Mouse (Mus musculus) MEL (cell line): ENCODE measurements around the gene Them5. TPM values are rescaled to one million over a fixed set of nuclear protein-coding genes. Genes with fewer than 3 reads are reported as not detected.

ENCODE experiments used
- DNase-seq: peaks from one replicate; pipeline ENCODE4 v3.0.0; 2011; ENCODE audit warnings: low read depth, low spot score
- H3K27ac ChIP-seq: 2 replicates; pipeline ENCODE4 v1.5.1; 2012; ENCODE audit warnings: low read depth, mild to moderate bottlenecking, control low read depth, low read length, moderate library complexity; ENCODE audit not compliant: control insufficient read depth
- H3K27me3 ChIP-seq, 2 experiments: fragments of 150-350 bp in 1 of 2; sonication (generic) in 1 of 2; 2 replicates each; pipeline ENCODE4 v1.6.1; 2012; ENCODE audit warnings: low read length in 2 of 2, mild to moderate bottlenecking in 2 of 2, improper control_type of control experiment in 1 of 2, moderate library complexity in 1 of 2; ENCODE audit not compliant: insufficient read depth in 2 of 2, control insufficient read depth in 1 of 2
- H3K36me3 ChIP-seq, 2 experiments: 2 replicates each; pipeline ENCODE4 v1.6.1; 2012 to 2014; ENCODE audit warnings: low read length in 2 of 2, improper control_type of control experiment in 1 of 2, inconsistent platforms in 1 of 2, mild to moderate bottlenecking in 1 of 2; ENCODE audit not compliant: insufficient read depth in 2 of 2, control insufficient read depth in 1 of 2
- H3K4me1 ChIP-seq, 2 experiments: fragments of 150-350 bp in 1 of 2; sonication (generic) in 1 of 2; 2 replicates each; pipeline ENCODE4 v1.6.1; 2012; ENCODE audit warnings: low read length in 2 of 2, improper control_type of control experiment in 1 of 2, mild to moderate bottlenecking in 1 of 2; ENCODE audit not compliant: insufficient read depth in 2 of 2, control insufficient read depth in 1 of 2
- H3K4me3 ChIP-seq, 2 experiments: fragments of 150-350 bp in 1 of 2; sonication (generic) in 1 of 2; 2 replicates each; pipeline ENCODE4 v1.5.1; 2012; ENCODE audit warnings: low read depth in 2 of 2, low read length in 2 of 2, mild to moderate bottlenecking in 2 of 2, moderate library complexity in 2 of 2, control low read depth in 1 of 2, improper control_type of control experiment in 1 of 2; ENCODE audit not compliant: control insufficient read depth in 1 of 2, insufficient read depth in 1 of 2
- H3K79me2 ChIP-seq: 2 replicates; pipeline ENCODE4 v1.6.1; 2012; ENCODE audit warnings: mild to moderate bottlenecking, low read length, moderate library complexity; ENCODE audit not compliant: control insufficient read depth, poor library complexity, insufficient read depth
- H3K9ac ChIP-seq: 2 replicates; pipeline ENCODE4 v1.6.1; 2012; ENCODE audit warnings: low read depth, mild to moderate bottlenecking, control low read depth, low read length, moderate library complexity; ENCODE audit not compliant: control insufficient read depth, poor library complexity, severe bottlenecking
- H3K9me3 ChIP-seq: fragments of 150-350 bp; sonication (generic); replicated peaks from 2 replicates; pipeline ENCODE4 v1.6.1; 2012; ENCODE audit warnings: mild to moderate bottlenecking, low read length, improper control_type of control experiment, moderate library complexity; ENCODE audit not compliant: insufficient read depth
- CHD2 ChIP-seq: IDR thresholded peaks from 2 replicates; pipeline ENCODE4 v1.6.1; 2011; ENCODE audit warnings: low read length, improper control_type of control experiment
- CTCF ChIP-seq, 3 experiments: IDR thresholded peaks in 2 of 3; conservative IDR thresholded peaks in 1 of 3; 2 replicates each; pipeline ENCODE4 v1.5.1; 2011 to 2012; ENCODE audit warnings: low read length in 3 of 3, low read depth in 2 of 3, mild to moderate bottlenecking in 2 of 3, improper control_type of control experiment in 1 of 3, inconsistent platforms in 1 of 3, mixed read lengths in 1 of 3, moderate library complexity in 1 of 3; ENCODE audit not compliant: control insufficient read depth in 1 of 3, insufficient read depth in 1 of 3, poor library complexity in 1 of 3, severe bottlenecking in 1 of 3
- E2F4 ChIP-seq: IDR thresholded peaks from 2 replicates; pipeline ENCODE4 v1.6.1; 2011; ENCODE audit warnings: low read depth, low read length, improper control_type of control experiment, borderline replicate concordance
- ELF1 ChIP-seq: IDR thresholded peaks from 2 replicates; pipeline ENCODE4 v1.6.1; 2014; ENCODE audit warnings: low read depth, mild to moderate bottlenecking, inconsistent platforms, low read length, improper control_type of control experiment, moderate library complexity
- ETS1 ChIP-seq: IDR thresholded peaks from 2 replicates; pipeline ENCODE4 v1.6.1; 2012; ENCODE audit warnings: low read depth, mild to moderate bottlenecking, inconsistent platforms, low read length, improper control_type of control experiment, moderate library complexity
- GATA1 ChIP-seq: IDR thresholded peaks from 2 replicates; pipeline ENCODE4 v1.6.1; 2011; ENCODE audit warnings: low read depth, low read length, improper control_type of control experiment
- HCFC1 ChIP-seq: IDR thresholded peaks from 2 replicates; pipeline ENCODE4 v1.6.1; 2012; ENCODE audit warnings: low read depth, mild to moderate bottlenecking, inconsistent platforms, low read length, improper control_type of control experiment, moderate library complexity
- KAT2A ChIP-seq: conservative IDR thresholded peaks from 2 replicates; pipeline ENCODE4 v1.6.1; 2012; ENCODE audit warnings: low read depth, low read length, improper control_type of control experiment, inconsistent platforms
- MAFK ChIP-seq: IDR thresholded peaks from 2 replicates; pipeline ENCODE4 v1.6.1; 2011; ENCODE audit warnings: low read depth, mild to moderate bottlenecking, low read length, improper control_type of control experiment, borderline replicate concordance
- MAX ChIP-seq: IDR thresholded peaks from 2 replicates; pipeline ENCODE4 v1.6.1; 2011; ENCODE audit warnings: low read length, improper control_type of control experiment
- MAZ ChIP-seq: IDR thresholded peaks from 2 replicates; pipeline ENCODE4 v1.6.1; 2012; ENCODE audit warnings: low read depth, mild to moderate bottlenecking, inconsistent platforms, low read length, improper control_type of control experiment
- MEF2A ChIP-seq: IDR thresholded peaks from 2 replicates; pipeline ENCODE4 v1.6.1; 2014; ENCODE audit warnings: low read depth, mild to moderate bottlenecking, inconsistent platforms, low read length, improper control_type of control experiment; ENCODE audit not compliant: poor library complexity, insufficient replicate concordance, severe bottlenecking; ENCODE audit errors: extremely low read depth
- MXI1 ChIP-seq: IDR thresholded peaks from 2 replicates; pipeline ENCODE4 v1.6.1; 2011; ENCODE audit warnings: mild to moderate bottlenecking, low read depth, low read length, improper control_type of control experiment
- MYB ChIP-seq: IDR thresholded peaks from 2 replicates; pipeline ENCODE4 v1.6.1; 2011; ENCODE audit warnings: mild to moderate bottlenecking, low read depth, low read length, improper control_type of control experiment
- MYC ChIP-seq: IDR thresholded peaks from 2 replicates; pipeline ENCODE4 v1.6.1; 2011; ENCODE audit warnings: low read depth, mild to moderate bottlenecking, low read length, improper control_type of control experiment, moderate library complexity
- NRF1 ChIP-seq: IDR thresholded peaks from 2 replicates; pipeline ENCODE4 v1.6.1; 2014; ENCODE audit warnings: low read depth, mild to moderate bottlenecking, inconsistent platforms, low read length, improper control_type of control experiment, moderate library complexity; ENCODE audit not compliant: poor library complexity, insufficient read depth, severe bottlenecking
- POLR2AphosphoS2 ChIP-seq: IDR thresholded peaks from 2 replicates; pipeline ENCODE4 v1.6.1; 2011; ENCODE audit warnings: low read length, improper control_type of control experiment
- RCOR1 ChIP-seq: IDR thresholded peaks from 2 replicates; pipeline ENCODE4 v1.6.1; 2012; ENCODE audit warnings: low read depth, mild to moderate bottlenecking, inconsistent platforms, low read length, improper control_type of control experiment
- SIN3A ChIP-seq: IDR thresholded peaks from 2 replicates; pipeline ENCODE4 v1.6.1; 2012; ENCODE audit warnings: low read length, improper control_type of control experiment, inconsistent platforms
- SMC3 ChIP-seq: IDR thresholded peaks from 2 replicates; pipeline ENCODE4 v1.6.1; 2011; ENCODE audit warnings: low read depth, low read length, improper control_type of control experiment
- TAL1 ChIP-seq: IDR thresholded peaks from 2 replicates; pipeline ENCODE4 v1.6.1; 2012; ENCODE audit warnings: mild to moderate bottlenecking, inconsistent platforms, low read length, moderate library complexity, mixed read lengths
- TBP ChIP-seq: IDR thresholded peaks from 2 replicates; pipeline ENCODE4 v1.8.0; 2011; ENCODE audit warnings: low read depth, low read length, improper control_type of control experiment
- UBTF ChIP-seq: IDR thresholded peaks from 2 replicates; pipeline ENCODE4 v1.6.1; 2012; ENCODE audit warnings: low read depth, mild to moderate bottlenecking, inconsistent platforms, low read length, improper control_type of control experiment, moderate library complexity, borderline replicate concordance; ENCODE audit not compliant: insufficient read depth
- ZC3H11A ChIP-seq: IDR thresholded peaks from 2 replicates; pipeline ENCODE4 v1.6.1; 2012; ENCODE audit warnings: low read depth, mild to moderate bottlenecking, inconsistent platforms, low read length, improper control_type of control experiment
- ZKSCAN1 ChIP-seq: IDR thresholded peaks from 2 replicates; pipeline ENCODE4 v1.6.1; 2012; ENCODE audit warnings: low read depth, mild to moderate bottlenecking, inconsistent platforms, low read length, improper control_type of control experiment, moderate library complexity
- ZMIZ1 ChIP-seq: IDR thresholded peaks from 2 replicates; pipeline ENCODE4 v1.6.1; 2012; ENCODE audit warnings: low read depth, mild to moderate bottlenecking, inconsistent platforms, low read length, improper control_type of control experiment, moderate library complexity
- polyA plus RNA-seq, 2 experiments: library from polyadenylated mRNA; stranded (reverse) in 1 of 2; unstranded in 1 of 2; fragments of >175 nt in 1 of 2; fragments of >200 nt in 1 of 2; gene quantifications; 2 replicates each; pipeline versions ENCODE4 v1.2.1 to v1.2.4; 2012; ENCODE audit warnings: low replicate concordance in 2 of 2, low read depth in 1 of 2; ENCODE audit not compliant: insufficient read length in 2 of 2, insufficient read depth in 1 of 2, missing spikeins in 1 of 2
- total RNA-seq: library from RNA; depleted of rRNA; stranded (reverse); fragments of 300-350 nt; gene quantifications from 2 replicates; pipeline ENCODE4 v1.2.3, GENCODE M21; 2012

The Them5 gene
- total and polyA plus RNA-seq, 3 experiments, result not detected

DNA sequence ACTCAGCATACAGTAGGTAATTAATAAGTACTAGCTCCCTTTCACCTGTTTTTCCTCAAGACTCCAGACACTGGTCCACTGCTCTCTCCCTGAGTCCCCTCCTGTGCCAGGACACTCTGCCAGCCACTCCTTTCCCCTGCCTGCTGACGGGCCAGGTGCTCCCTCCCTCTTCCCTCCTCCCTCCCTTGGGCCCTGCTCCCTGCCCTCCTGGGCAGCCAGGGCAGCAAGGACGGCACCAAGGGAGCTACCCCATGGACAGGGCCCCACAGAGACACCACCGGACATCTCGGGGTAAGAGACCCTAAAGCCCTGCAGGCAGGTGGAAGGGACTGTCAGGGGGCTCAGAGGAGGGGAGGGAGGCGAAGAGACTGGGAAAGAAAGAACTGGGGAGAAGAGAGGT lies 30.7 kb downstream of the Them5 start, which contains the start of gene Rorc:
Gene Rorc (plus strand): TSS at position 154 of the 400 bp plus-strand sequence.
- Histone ChIP-seq H3K27ac (no peak within 1 kb of the TSS), H3K4me1 (peaks cover 0 to 4% of the 10 kb centered on the region in 2 experiments; a peak in 3 of 4 replicates), H3K4me3 (no peak within 1 kb of the TSS), H3K27me3 (no peaks in the 10 kb centered on the region), H3K9me3 (no peaks in the 10 kb centered on the region), H3K36me3 (peaks cover 0 to 6% of the 10 kb centered on the region in 2 experiments; a peak in 2 of 4 replicates), H3K79me2 (no peaks in the 10 kb centered on the region), H3K9ac (no peak within 1 kb of the TSS)
- TF ChIP-seq UBTF (no peak), TBP (no peak), SIN3A (no peak), GATA1 (no peak), KAT2A (no peak), RCOR1 (no peak), HCFC1 (no peak), MYB (no peak), CHD2 (no peak), ZMIZ1 (no peak), MAFK (no peak), CTCF (IDR thresholded peaks at IDR 0.05 in 2 of 3, conservative IDR thresholded peaks at IDR 0.05 in 1 of 3; ENCODE audit: control insufficient read depth in 1 of 3, insufficient read depth in 1 of 3, low read depth in 2 of 3, low read length in 3 of 3, poor library complexity in 1 of 3, severe bottlenecking in 1 of 3) (no peak), ETS1 (no peak), TAL1 (no peak), ZKSCAN1 (no peak), SMC3 (no peak), MAX (no peak)
- DNase-seq, result no peak

DNA sequence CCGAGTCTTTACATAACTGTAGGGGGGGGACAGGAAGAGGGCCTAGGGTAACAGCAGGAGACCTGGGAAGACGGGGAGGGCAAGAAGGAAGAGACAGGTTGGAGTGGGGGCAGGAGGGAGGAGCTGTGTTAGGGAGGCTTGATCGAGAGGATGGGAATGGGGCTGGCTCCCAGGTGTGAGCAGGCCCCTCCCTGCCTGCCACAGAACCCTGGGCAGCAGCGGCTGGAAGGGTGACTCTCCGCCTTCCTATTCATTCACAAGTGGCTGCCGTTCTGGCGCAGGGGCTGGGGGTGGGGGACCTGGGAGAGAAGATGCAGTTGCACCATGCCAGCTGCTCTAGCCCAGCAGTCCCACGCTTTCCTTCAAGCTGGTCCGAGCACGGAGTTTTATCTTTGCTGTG lies 31.2 kb downstream of the Them5 start:
- H3K36me3 ChIP-seq, result peaks cover 0 to 6% of the 10 kb centered on the region in 2 experiments; a peak in 2 of 4 replicates
- H3K79me2 ChIP-seq, result no peaks in the 10 kb centered on the region
- H3K9ac ChIP-seq, result no peak overlapping the region
- no peak for TF ChIP-seq ETS1
- no peak overlapping the region for H3K27ac ChIP-seq
- H3K27me3 ChIP-seq, result no peaks in the 10 kb centered on the region
- no peaks in the 10 kb centered on the region for H3K9me3 ChIP-seq
- no peak for DNase-seq
- H3K4me1 ChIP-seq, result peaks cover 0 to 4% of the 10 kb centered on the region in 2 experiments; a peak in 3 of 4 replicates
- no peak overlapping the region for H3K4me3 ChIP-seq

DNA sequence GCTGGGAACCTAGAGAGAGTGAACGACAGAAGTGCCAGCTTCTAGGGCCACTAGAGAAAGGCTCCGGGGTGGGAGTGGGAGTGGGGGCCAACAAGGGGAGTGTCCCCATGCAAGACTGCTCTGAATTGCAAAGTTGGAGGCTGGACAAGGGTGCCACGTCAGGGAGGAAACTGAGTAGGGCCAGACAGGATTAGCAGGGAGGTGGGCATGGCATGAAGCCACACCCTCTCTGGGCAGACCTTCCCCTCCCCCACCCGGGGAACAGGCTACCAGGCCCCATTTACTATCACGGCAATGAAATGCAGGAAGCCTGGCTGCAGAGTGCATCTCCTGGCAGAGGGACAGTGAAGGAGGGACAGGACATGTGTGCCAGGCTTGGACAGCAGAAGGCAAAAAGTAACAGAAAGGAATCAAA lies 31.7 kb downstream of the Them5 start:
- Histone ChIP-seq H3K27ac (no peak overlapping the region), H3K36me3 (peaks cover 0 to 6% of the 10 kb centered on the region in 2 experiments; a peak in 2 of 4 replicates), H3K4me1 (peaks cover 0 to 4% of the 10 kb centered on the region in 2 experiments; a peak in 3 of 4 replicates), H3K9me3 (no peaks in the 10 kb centered on the region), H3K27me3 (no peaks in the 10 kb centered on the region; a peak in 1 of 4 replicates), H3K9ac (no peak overlapping the region), H3K79me2 (no peaks in the 10 kb centered on the region), H3K4me3 (no peak overlapping the region)
- TF ChIP-seq GATA1 (no peak), E2F4 (no peak), CHD2 (no peak), NRF1 (no peak), KAT2A (no peak), RCOR1 (no peak), UBTF (no peak), ZC3H11A (no peak), MEF2A (no peak), MXI1 (no peak), POLR2AphosphoS2 (no peak), MAZ (no peak), MAFK (no peak), MYC (no peak), ELF1 (no peak)
- no peak for DNase-seq
